Mouse (Mus musculus) left cerebral cortex, postnatal 4 days (tissue): ENCODE data around the gene Trim45. TPM values are rescaled to one million over a fixed set of nuclear protein-coding genes. Genes with fewer than 3 reads are reported as not detected.

Experiments
- DNase-seq: peaks from one replicate; pipeline ENCODE4 v3.0.0-alpha.2; 2022
- intact Hi-C: fragments of 180-260 bp; cut with DNase I; formaldehyde crosslinking; loops from one replicate; pipeline ENCODE4 v1.15.1; 2025
- total RNA-seq, 2 experiments: library from RNA; stranded (reverse); gene quantifications; 2 replicates each; pipeline ENCODE4 v1.2.3; 2021

The Trim45 gene
- 1 to 10 TPM; 8.4 to 9.7 TPM for total RNA-seq

GRCm38 (mm10) chr3:100921825-100922505, at the start of gene Trim45:
Gene Trim45, plus strand, starts transcription at chr3:100922202.
- intact Hi-C loops = no loop called here
- DNase-seq = peak; percentile 98

DNA sequence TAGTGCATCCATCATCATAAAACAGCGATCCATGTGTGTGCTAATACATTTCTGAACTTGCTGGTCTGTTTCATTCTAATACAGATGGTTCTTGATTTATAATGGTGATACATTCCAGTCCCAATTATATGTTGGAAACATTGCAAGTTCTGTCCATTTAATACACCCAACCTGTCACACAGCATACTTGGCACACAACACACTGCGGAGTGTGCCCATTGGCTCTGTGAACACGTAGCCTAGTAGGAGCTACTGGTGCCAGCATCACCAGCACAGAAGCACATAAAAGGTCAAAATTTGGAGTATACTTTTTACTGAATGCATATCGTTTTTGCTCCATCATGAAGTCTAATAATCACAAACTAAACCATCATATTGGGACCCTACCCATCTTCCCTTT, 44.9 kb upstream of the Trim45 start:
- DNase-seq = no peak
- intact Hi-C loops = no loop called here

GRCm38 (mm10) chr3:100881403-100881802, 40.6 kb upstream of the Trim45 start:
- no peak for DNase-seq

DNA sequence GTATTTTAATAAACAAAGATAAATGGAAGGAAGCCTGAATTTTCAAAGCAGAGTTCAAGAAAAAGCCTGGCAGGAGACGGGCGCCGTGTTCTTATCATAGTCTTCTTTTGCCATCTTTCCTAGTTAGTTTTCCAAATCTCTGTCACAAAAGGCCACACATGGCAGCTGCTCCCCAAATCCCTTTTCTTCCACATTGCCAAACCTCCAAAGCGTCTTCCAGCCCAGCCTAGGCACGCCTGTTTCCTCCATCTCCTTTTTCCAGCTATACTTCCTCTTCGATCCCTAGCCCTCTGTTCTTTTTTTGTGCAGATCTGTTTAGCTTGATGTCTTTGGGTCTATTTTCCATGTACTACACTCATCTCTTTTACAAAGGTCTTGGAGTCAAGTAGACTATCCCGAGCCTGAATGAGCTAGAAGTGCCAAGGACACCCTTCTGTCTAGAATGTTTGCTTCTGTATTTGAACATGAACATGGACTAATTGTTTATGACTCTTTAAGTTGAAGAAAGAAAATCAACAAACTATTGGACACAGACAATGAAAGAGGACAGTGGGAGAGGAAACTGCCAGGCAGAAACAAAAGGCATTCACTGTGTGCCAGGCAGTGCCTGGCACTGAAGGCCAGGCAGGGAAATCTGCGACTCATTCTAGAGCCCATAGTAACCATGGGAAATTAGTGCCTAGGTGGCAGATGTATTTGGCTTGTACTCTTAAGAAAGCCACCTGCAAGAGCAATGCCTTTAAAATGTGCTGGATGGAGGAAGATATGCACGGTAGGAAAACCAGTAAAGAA, 40.0 kb upstream of the Trim45 start:
- DNase-seq = peak; percentile 7
- intact Hi-C loops = no loop called here

More at GRCm38 (mm10) chr3:100881403-100881802, 40.6 kb upstream of the Trim45 start:
- intact Hi-C loops = no loop called here

GRCm38 (mm10) chr3:100889234-100889633, 32.8 kb upstream of the Trim45 start:
- intact Hi-C loops = no loop called here
- DNase-seq = no peak

GRCm38 (mm10) chr3:100890406-100890805, 31.6 kb upstream of the Trim45 start:
- intact Hi-C loops = no loop called here
- DNase-seq = no peak

- intact Hi-C loops = no loop called here
- DNase-seq = no peak
These were observed 29.3 kb upstream of the Trim45 start for GRCm38 (mm10) chr3:100892383-100893335.

GRCm38 (mm10) chr3:100895500-100895899, 26.5 kb upstream of the Trim45 start:
- intact Hi-C loops = no loop called here
- no peak for DNase-seq

DNA sequence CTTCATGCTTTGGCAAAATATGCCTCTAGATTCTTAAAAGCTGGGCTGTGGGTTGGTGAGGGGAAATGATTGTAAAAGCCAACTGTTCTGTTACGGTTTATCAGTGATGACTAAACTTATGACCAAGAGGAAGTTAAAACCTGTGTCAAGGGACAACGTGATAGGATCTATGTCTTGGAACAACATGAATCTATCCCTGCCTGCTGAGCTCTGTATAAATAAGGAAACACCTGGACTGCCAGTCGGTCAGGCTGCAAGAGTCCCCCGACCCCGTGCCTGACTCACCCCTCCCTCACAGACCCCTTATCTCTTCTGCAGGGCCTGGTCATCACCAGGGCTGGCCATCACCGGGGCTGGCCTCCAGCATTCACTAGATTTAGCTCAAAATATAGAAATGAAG, 15.9 kb upstream of the Trim45 start:
- intact Hi-C loops = no loop called here
- DNase-seq = no peak

GRCm38 (mm10) chr3:100906916-100907315, 15.1 kb upstream of the Trim45 start:
- intact Hi-C loops = no loop called here
- no peak for DNase-seq

DNA sequence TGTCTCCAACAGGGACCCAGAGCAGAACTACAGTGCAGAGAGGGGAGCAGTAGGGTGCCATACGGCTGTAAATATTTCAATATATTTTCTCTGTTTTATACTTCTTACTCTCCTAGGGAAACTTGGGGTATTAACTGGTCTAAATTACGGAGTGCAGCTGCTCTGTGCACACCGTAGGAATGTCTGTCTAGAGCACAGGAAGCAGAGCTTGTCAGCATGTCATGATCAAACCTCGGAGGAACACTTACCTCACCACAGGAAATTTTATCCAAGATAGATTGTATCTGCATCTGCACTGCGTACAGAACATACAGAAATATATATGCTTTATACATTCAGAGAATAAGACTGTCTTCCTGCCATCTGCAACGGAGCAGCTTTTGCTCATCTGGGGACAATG, 13.4 kb upstream of the Trim45 start:
- DNase-seq = no peak
- intact Hi-C loops = no loop called here

GRCm38 (mm10) chr3:100910621-100911020, 11.4 kb upstream of the Trim45 start:
- DNase-seq = no peak
- intact Hi-C loops = loop anchor here (10.0 kb wide), 1 partner anchor 136 kb away; no protein-coding TSS in a partner anchor

DNA sequence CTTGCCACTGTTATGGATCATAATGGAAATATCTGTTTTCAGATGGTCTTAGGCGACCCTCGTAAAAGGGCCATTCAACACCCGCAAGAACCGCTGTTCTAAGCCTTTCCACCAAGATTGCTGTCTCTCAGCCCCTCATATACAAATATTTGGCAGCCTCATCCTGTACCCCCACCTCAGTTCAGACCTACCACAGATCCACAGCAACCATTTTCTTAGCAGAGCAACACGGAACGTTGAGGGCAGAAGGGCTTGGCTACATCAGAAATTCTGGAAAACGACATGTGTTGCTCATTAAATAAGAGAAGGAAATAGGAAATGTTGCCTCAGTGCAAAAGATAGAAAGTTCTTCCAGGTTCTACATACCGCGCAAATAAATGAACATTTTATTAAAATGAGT, 11.0 kb upstream of the Trim45 start:
- no peak for DNase-seq
- intact Hi-C loops = loop anchor here (10.0 kb wide), 1 partner anchor 136 kb away; no protein-coding TSS in a partner anchor

DNA sequence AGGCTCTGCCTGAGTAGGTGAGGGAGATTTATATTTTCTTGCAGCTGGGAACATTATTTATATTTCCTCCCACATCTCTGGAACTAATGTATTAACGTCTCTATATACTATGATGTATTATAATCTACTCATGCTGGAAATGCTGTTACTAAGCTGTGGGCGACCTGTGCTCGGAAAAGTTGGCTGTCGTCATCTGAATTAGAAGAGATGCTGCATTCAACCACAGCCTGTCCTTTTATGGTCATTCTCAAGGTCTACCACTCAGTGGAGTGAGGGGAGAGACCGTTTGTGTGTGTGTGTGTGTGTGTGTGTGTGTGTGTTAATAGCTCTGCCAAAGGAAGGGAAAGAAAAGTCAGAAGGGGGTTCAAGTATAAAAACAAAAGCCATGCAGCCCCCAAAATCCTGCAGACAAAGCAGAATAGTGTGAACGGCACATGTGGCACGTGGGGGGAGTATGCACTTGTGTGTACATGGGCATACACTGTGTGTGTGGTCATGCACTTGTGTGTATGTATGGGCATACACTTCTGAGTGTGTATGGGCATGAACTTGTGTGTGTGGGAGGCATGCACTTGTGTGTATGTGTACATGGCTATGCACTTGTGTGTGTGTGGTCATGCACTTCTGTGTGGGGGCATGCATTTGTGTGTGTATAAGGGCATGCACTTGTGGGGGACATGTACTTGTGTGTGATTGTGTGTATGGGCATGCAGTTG, 10.3 kb upstream of the Trim45 start:
- intact Hi-C loops = loop anchor here (10.0 kb wide), 1 partner anchor 137 kb away; no protein-coding TSS in a partner anchor
- no peak for DNase-seq

- no peak for DNase-seq
- intact Hi-C loops = loop anchor here (10.0 kb wide), 1 partner anchor 142 kb away; no protein-coding TSS in a partner anchor
These were observed 5.2 kb upstream of the Trim45 start for GRCm38 (mm10) chr3:100916844-100917243.

DNA sequence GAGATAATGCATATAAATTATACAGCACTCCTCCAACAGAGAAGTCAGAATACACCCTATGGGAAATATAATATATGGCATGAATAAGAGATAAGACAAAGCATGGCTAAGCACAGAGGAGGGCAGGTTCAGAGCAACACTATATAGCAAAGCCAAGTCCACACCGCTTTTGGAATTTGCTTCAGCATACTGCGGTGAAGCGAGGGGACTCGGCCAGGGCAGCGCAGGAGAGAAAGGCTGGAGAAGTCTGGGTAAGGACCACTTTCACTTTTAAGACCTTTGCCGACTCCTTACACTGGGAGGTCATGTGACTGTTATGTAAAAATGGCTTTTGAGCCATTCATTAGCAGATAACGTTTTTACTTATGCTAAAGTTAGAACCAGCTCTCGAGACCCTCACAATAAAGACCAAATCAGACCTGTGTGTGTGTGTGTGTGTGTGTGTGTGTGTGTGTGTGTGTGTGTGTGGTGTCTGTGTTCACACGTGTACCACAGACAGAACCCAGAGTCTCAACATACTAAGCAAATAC, 1.3 kb upstream of the Trim45 start:
- intact Hi-C loops = no loop called here
- DNase-seq = no peak

- intact Hi-C loops = no loop called here
- no peak for DNase-seq
These were observed 739 bp downstream of the Trim45 start for GRCm38 (mm10) chr3:100922506-100923375.

DNA sequence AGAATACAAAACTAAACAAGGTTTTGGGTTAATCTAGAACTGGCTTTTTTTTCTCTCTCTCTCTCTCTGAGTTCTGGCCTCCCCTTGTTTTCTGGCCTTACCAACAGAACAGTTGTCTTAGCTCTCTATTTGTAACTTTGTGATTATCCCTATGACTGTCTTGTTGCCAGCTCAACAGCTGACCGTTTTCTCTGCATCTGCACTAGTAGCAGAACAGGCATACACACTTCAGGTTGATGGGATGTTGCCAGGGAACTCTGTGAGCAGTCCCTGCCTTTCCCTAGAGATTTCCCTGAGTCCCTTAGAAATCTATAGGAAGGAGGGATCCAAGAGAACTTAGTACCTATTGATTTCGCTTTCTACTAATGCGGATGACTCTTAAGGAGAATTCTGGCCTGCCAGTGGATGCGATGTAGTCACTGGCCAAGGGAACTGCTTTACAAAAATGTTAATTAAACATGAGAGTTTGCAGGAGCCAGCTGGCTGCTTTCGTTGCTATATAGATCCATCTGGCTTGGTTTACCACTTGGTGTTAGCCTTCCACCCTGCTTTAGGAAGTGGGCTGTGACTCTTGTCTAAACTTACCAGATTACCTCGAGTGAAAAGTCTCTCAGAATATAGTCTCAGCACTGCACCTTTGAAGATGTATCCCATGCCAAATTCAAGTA, 2.2 kb downstream of the Trim45 start:
- no peak for DNase-seq

More for the DNA sequence above, 2.2 kb downstream of the Trim45 start:
- intact Hi-C loops = no loop called here
